Mouse (Mus musculus) heart, adult 2 months (tissue): ENCODE measurements around the gene H2-DMa. TPM values are rescaled to one million over a fixed set of nuclear protein-coding genes. Genes with fewer than 3 reads are reported as not detected.
A peak's percentile ranks its signal among the peaks of the same experiment; 100 is the strongest.

Source experiments
- DNase-seq, 2 experiments: peaks; one replicate each; pipeline ENCODE4 v3.0.0; 2021
- H3K27ac ChIP-seq: fragments of 200-600 bp; 2 replicates; pipeline ENCODE4 v1.8.1; 2022
- H3K27me3 ChIP-seq: fragments of 200-500 bp; 2 replicates; pipeline ENCODE4 v1.6.1; 2012; ENCODE audit warnings: mild to moderate bottlenecking, low read length, inconsistent platforms, mixed read lengths; ENCODE audit not compliant: control insufficient read depth, insufficient read depth
- H3K36me3 ChIP-seq: fragments of 200-500 bp; 2 replicates; pipeline ENCODE4 v1.6.1; 2012; ENCODE audit warnings: low read length, inconsistent platforms; ENCODE audit not compliant: control insufficient read depth, insufficient read depth
- H3K4me1 ChIP-seq: fragments of 200-500 bp; 2 replicates; pipeline ENCODE4 v1.6.1; 2011; ENCODE audit warnings: low read length; ENCODE audit not compliant: control insufficient read depth, insufficient read depth
- H3K4me3 ChIP-seq: fragments of 200-600 bp; 2 replicates; pipeline ENCODE4 v1.8.1; 2022
- H3K79me2 ChIP-seq: fragments of 200-500 bp; replicated peaks from 2 replicates; pipeline ENCODE4 v1.6.1; 2012; ENCODE audit warnings: mild to moderate bottlenecking, inconsistent platforms, low read length, moderate library complexity, mixed read lengths; ENCODE audit not compliant: control insufficient read depth, insufficient read depth
- H3K9ac ChIP-seq: fragments of 200-500 bp; 2 replicates; pipeline ENCODE4 v1.6.1; 2012; ENCODE audit warnings: low read depth, mild to moderate bottlenecking, control low read depth, inconsistent platforms, low read length, mixed read lengths
- CTCF ChIP-seq: fragments of 200-600 bp; IDR thresholded peaks from 2 replicates; pipeline ENCODE4 v1.8.1; 2022; ENCODE audit warnings: antibody characterized with exemption, mild to moderate bottlenecking, moderate library complexity
- EP300 ChIP-seq: fragments of 200-500 bp; IDR thresholded peaks from 2 replicates; pipeline ENCODE4 v1.6.1; 2011; ENCODE audit warnings: low read depth, low read length, control low read depth; ENCODE audit not compliant: insufficient read depth
- POLR2A ChIP-seq: fragments of 200-500 bp; IDR thresholded peaks from 2 replicates; pipeline ENCODE4 v1.6.1; 2011; ENCODE audit warnings: mild to moderate bottlenecking, low read depth, low read length, control low read depth; ENCODE audit not compliant: insufficient read depth
- WGBS: fragments of 180-500 bp; shearing (Covaris S2); methylation state at CpG from one replicate; pipeline ENCODE4 v1.1.7; 2018; 5-methylcytosine and 5-hydroxymethylcytosine counted together
- intact Hi-C: fragments of 180-260 bp; cut with DNase I; formaldehyde crosslinking; loops from one replicate; pipeline ENCODE4 v1.15.1; 2025
- polyA plus RNA-seq: library from polyadenylated mRNA; depleted of rRNA; stranded (reverse); fragments of >200 nt; gene quantifications from 2 replicates; pipeline ENCODE4 v1.2.3, GENCODE M21; 2012
- total RNA-seq, 2 experiments: library from RNA; stranded (reverse); gene quantifications; 2 replicates each; pipeline ENCODE4 v1.2.3; 2021

H2-DMa gene
- total and polyA plus RNA-seq, 3 experiments: 4.0 to 21.3 (median 7.5) TPM

GRCm38 (mm10) chr17:34079621-34080020 is 39.7 kb upstream of the H2-DMa start:
- DNase-seq: no peak
- intact Hi-C loops: loop anchor here (10.0 kb wide), 1 partner anchor 155 kb away; the partner anchor contains the start of gene H2-Ob
- H3K9ac ChIP-seq: no peak overlapping the region
- H3K36me3 ChIP-seq: no peaks in the 10 kb centered on the region
- no peaks in the 10 kb centered on the region for H3K79me2 ChIP-seq
- no peaks in the 10 kb centered on the region for H3K4me1 ChIP-seq
- no peak overlapping the region for H3K4me3 ChIP-seq
- H3K27me3 ChIP-seq: no peaks in the 10 kb centered on the region; the same call in 1 of the 2 replicates
- WGBS: 16% methylated on average over 5 of the region's 5 CpGs
- no peak overlapping the region for H3K27ac ChIP-seq
- no peak for TF ChIP-seq EP300
- no peak for TF ChIP-seq POLR2A
- TF ChIP-seq CTCF: no peak

DNA sequence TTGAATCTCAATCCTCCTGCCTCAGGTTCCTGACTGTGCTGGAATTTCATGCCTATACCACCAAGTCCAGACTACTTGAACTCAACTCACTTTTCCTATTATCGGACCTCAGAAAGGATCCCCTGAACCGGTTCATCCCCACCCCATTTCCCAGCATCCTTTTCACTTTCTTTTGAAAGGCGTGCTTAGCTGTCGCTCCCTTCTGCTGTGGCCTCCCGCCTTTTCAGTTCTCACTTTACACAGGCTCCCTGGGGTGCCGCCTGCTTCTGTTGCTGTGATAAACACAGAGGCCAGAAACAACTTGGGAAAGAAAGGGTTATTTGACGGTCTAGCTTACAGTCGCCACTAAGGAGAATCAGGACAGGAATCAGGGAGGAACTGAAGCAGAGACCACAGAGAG is 36.2 kb upstream of the H2-DMa start:
- H3K9ac ChIP-seq: no peak overlapping the region
- DNase-seq: no peak
- H3K27ac ChIP-seq: no peak overlapping the region
- no peaks in the 10 kb centered on the region; the same call in 1 of the 2 replicates for H3K27me3 ChIP-seq
- H3K36me3 ChIP-seq: no peaks in the 10 kb centered on the region
- H3K4me1 ChIP-seq: no peaks in the 10 kb centered on the region
- TF ChIP-seq POLR2A (no peak), CTCF (no peak), EP300 (no peak)
- WGBS: 14% methylated on average over 8 of the region's 8 CpGs
- H3K79me2 ChIP-seq: no peaks in the 10 kb centered on the region
- no peak overlapping the region for H3K4me3 ChIP-seq
- intact Hi-C loops: no loop called here

- Histone ChIP-seq H3K4me1 (no peaks in the 10 kb centered on the region), H3K79me2 (no peaks in the 10 kb centered on the region), H3K27me3 (peaks cover 2% of the 10 kb centered on the region; the same call in 1 of the 2 replicates), H3K4me3 (no peak overlapping the region), H3K36me3 (no peaks in the 10 kb centered on the region), H3K9ac (no peak overlapping the region), H3K27ac (no peak overlapping the region)
- intact Hi-C loops: no loop called here
- DNase-seq: no peak
- WGBS: 66% methylated on average over 2 of the region's 2 CpGs
- no peak for TF ChIP-seq POLR2A
- no peak for TF ChIP-seq EP300
- no peak for TF ChIP-seq CTCF
Measured at GRCm38 (mm10) chr17:34087386-34087785, 32.0 kb upstream of the H2-DMa start.

DNA sequence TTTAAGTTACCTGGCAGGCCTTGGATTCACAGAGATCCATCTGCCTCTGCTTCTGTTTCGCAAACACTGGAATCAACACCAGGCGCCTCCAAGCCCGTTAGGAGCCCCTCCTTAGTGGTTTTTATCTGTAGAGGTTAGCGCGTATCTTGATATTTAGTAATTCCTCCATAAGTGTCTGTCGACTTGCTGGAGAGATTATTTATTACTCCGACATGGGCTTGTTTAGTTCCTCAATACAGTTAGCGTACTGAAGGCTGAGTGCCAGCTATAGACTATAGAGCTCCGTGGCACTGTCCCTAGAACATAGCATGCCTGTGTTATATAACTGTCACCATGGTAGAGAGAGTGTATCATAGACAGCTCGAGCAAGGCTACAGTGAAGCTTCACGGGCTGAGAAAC is 31.2 kb upstream of the H2-DMa start:
- no peak for DNase-seq
- peaks cover 2% of the 10 kb centered on the region; the same call in 1 of the 2 replicates for H3K27me3 ChIP-seq
- H3K27ac ChIP-seq: no peak overlapping the region
- H3K79me2 ChIP-seq: no peaks in the 10 kb centered on the region
- H3K9ac ChIP-seq: no peak overlapping the region
- WGBS: 66% methylated on average over 11 of the region's 11 CpGs
- no peaks in the 10 kb centered on the region for H3K36me3 ChIP-seq
- TF ChIP-seq CTCF (no peak), POLR2A (no peak), EP300 (no peak)
- no peaks in the 10 kb centered on the region for H3K4me1 ChIP-seq
- intact Hi-C loops: no loop called here
- no peak overlapping the region for H3K4me3 ChIP-seq

- Histone ChIP-seq H3K79me2 (no peaks in the 10 kb centered on the region), H3K4me3 (no peak overlapping the region), H3K27ac (no peak overlapping the region), H3K9ac (no peak overlapping the region), H3K36me3 (no peaks in the 10 kb centered on the region), H3K27me3 (peaks cover 2% of the 10 kb centered on the region; the same call in 1 of the 2 replicates), H3K4me1 (no peaks in the 10 kb centered on the region)
- 46% methylated on average over 7 of the region's 7 CpGs for WGBS
- no peak for DNase-seq
- intact Hi-C loops: loop anchor here (10.0 kb wide), 1 partner anchor 254 kb away; no protein-coding TSS in a partner anchor
- no peak for TF ChIP-seq EP300
- peak; percentile 16; the same call in 1 of the 2 replicates for TF ChIP-seq CTCF
Measured at GRCm38 (mm10) chr17:34090923-34091322, 28.4 kb upstream of the H2-DMa start.

DNA sequence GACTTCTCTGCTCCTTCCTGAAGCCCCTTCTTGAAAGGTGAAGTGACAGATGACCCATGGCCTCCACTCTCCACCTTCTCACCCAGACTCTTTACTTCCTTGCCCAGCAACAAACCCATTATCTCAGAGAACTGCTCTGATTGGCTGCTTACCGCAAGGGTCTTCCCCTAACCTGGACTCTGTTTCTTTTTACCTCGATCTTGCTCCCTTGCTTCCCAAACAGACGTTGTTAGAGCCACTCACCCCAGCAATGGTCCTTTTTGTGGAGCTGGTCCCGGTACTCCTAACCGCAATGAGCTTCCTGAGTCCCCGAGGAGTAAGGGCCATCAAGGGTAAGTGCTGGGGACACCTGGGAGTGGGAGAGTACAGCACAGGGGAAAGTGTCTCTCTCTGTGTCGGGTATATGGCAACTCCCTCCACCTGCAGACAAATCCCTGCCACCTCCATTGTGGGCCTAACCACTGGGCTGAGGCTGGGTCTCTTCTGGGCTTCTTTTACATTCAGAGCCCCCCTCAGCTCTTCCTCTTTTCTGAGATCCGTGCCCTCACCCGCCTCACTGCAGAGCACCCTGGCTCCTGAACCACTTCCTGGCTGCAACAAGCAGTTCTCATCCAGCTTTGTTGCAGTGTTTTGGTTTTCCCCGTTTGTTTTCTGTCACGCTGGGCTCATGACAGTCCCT is 27.0 kb upstream of the H2-DMa start, which contains the start of gene H2-Oa:
H2-Oa (plus strand) TSS at position 144 of the 679 bp plus-strand sequence.
- intact Hi-C loops: loop anchor here (10.0 kb wide), 1 partner anchor 252 kb away; no protein-coding TSS in a partner anchor
- Histone ChIP-seq H3K4me3 (no peak within 1 kb of the TSS), H3K79me2 (no peaks in the 10 kb centered on the region), H3K4me1 (no peaks in the 10 kb centered on the region), H3K9ac (no peak within 1 kb of the TSS), H3K27ac (no peak within 1 kb of the TSS), H3K27me3 (peaks cover 2% of the 10 kb centered on the region; the same call in 1 of the 2 replicates), H3K36me3 (no peaks in the 10 kb centered on the region)
- TF ChIP-seq CTCF: no peak
- no peak for TF ChIP-seq POLR2A
- TF ChIP-seq EP300: no peak
- DNase-seq: no peak
- WGBS: 31% methylated on average over 11 of the region's 11 CpGs
